Mouse (Mus musculus): ENCODE results near the gene Zc3h12d.

DNA sequence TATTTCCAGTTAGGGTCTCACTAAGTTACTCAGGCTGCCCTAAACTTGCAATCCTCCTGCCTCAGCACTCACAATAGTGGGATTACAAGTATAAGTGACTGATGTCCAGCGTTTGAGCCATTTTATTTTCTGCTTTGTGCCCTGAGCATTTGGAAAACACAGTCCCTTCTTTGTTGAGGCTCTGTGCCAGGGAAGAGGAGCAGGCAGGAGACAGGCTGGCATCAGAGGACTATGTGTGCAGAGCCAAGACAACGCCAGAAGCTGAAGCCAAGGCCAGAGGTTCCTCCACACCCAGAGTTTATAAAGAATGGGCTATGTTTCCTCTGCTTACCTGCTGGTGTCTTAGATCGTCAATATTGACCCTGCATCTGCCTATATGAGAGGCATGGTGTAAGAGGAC is 32.5 kb downstream of the Zc3h12d start:
- TF ChIP-seq CTCF (IDR thresholded peaks at IDR 0.05; ENCODE audit: low read depth) (no peak), EP300 (optimal IDR thresholded peaks at IDR 0.05) (no peak)

All from stomach, postnatal 0 days (tissue).